Mouse (Mus musculus) CH12.LX (cell line): ENCODE results near the gene B3glct. TPM values are rescaled to one million over a fixed set of nuclear protein-coding genes. Genes with fewer than 3 reads are reported as not detected.

Experiments used
- DNase-seq: peaks from one replicate; pipeline ENCODE4 v3.0.0-alpha.2; 2013; ENCODE audit errors: extremely low read depth
- H3K27ac ChIP-seq: 2 replicates; pipeline ENCODE4 v1.5.1; 2012; ENCODE audit warnings: low read depth, mild to moderate bottlenecking, control low read depth, moderate library complexity; ENCODE audit not compliant: insufficient read depth
- H3K27me3 ChIP-seq: replicated peaks from 2 replicates; pipeline ENCODE3; 2012; ENCODE audit warnings: inconsistent platforms
- H3K36me3 ChIP-seq, 2 experiments: replicated peaks in 1 of 2; 2 replicates each; pipeline versions ENCODE3 to v1.6.1; 2012; ENCODE audit warnings: inconsistent platforms in 1 of 2, low read length in 1 of 2, mild to moderate bottlenecking in 1 of 2, mixed read lengths in 1 of 2, moderate library complexity in 1 of 2; ENCODE audit not compliant: control insufficient read depth in 1 of 2, insufficient read depth in 1 of 2
- H3K4me1 ChIP-seq, 2 experiments: 2 replicates each; pipeline ENCODE4 v1.6.1; 2012; ENCODE audit warnings: inconsistent platforms in 1 of 2, moderate library complexity in 1 of 2; ENCODE audit not compliant: insufficient read depth in 2 of 2, control insufficient read depth in 1 of 2
- H3K4me2 ChIP-seq: 2 replicates; pipeline ENCODE4 v1.6.1; 2012; ENCODE audit warnings: low read depth, mild to moderate bottlenecking, control low read depth; ENCODE audit not compliant: poor library complexity, insufficient read depth, severe bottlenecking
- H3K4me3 ChIP-seq, 3 experiments: fragments of 150-350 bp in 1 of 3; sonication (generic) in 1 of 3; replicated peaks in 1 of 3; 2 replicates each; pipeline versions ENCODE3 to v1.5.1; 2011 to 2012; ENCODE audit warnings: low read depth in 2 of 3, low read length in 2 of 3, mild to moderate bottlenecking in 2 of 3, moderate library complexity in 2 of 3, control low read depth in 1 of 3, improper control_type of control experiment in 1 of 3, inconsistent platforms in 1 of 3, mixed read lengths in 1 of 3; ENCODE audit not compliant: poor library complexity in 1 of 3
- H3K79me2 ChIP-seq: replicated peaks from 2 replicates; pipeline ENCODE4 v1.6.1; 2012; ENCODE audit warnings: mild to moderate bottlenecking, moderate library complexity; ENCODE audit not compliant: control insufficient read depth, poor library complexity, insufficient read depth, severe bottlenecking; ENCODE audit errors: extremely low read depth
- H3K9ac ChIP-seq: 2 replicates; pipeline ENCODE4 v1.6.1; 2012; ENCODE audit warnings: low read depth, mild to moderate bottlenecking, control low read depth, moderate library complexity; ENCODE audit not compliant: insufficient read depth
- H3K9me3 ChIP-seq: replicated peaks from 2 replicates; pipeline ENCODE3; 2012; ENCODE audit warnings: low read length, inconsistent platforms, mixed read lengths
- BHLHE40 ChIP-seq: IDR thresholded peaks from 2 replicates; pipeline ENCODE4 v1.6.1; 2011; ENCODE audit warnings: mild to moderate bottlenecking, low read depth, low read length, improper control_type of control experiment
- CHD1 ChIP-seq: IDR thresholded peaks from 2 replicates; pipeline ENCODE4 v1.6.1; 2012; ENCODE audit warnings: low read depth, low read length, improper control_type of control experiment, inconsistent platforms
- CHD2 ChIP-seq: IDR thresholded peaks from 2 replicates; pipeline ENCODE4 v1.6.1; 2011; ENCODE audit warnings: low read length, improper control_type of control experiment
- CTCF ChIP-seq, 2 experiments: IDR thresholded peaks in 1 of 2; conservative IDR thresholded peaks in 1 of 2; 2 replicates each; pipeline ENCODE4 v1.5.1; 2011 to 2012; ENCODE audit warnings: low read depth in 2 of 2, low read length in 2 of 2, improper control_type of control experiment in 1 of 2, inconsistent platforms in 1 of 2, mild to moderate bottlenecking in 1 of 2, moderate library complexity in 1 of 2
- E2F4 ChIP-seq: IDR thresholded peaks from 2 replicates; pipeline ENCODE4 v1.6.1; 2011; ENCODE audit warnings: low read depth, low read length, improper control_type of control experiment; ENCODE audit not compliant: insufficient replicate concordance
- ELF1 ChIP-seq: IDR thresholded peaks from 2 replicates; pipeline ENCODE4 v1.6.1; 2014; ENCODE audit warnings: low read depth, mild to moderate bottlenecking, inconsistent platforms, low read length, improper control_type of control experiment
- EP300 ChIP-seq: IDR thresholded peaks from 2 replicates; pipeline ENCODE4 v1.6.1; 2011; ENCODE audit warnings: low read length, improper control_type of control experiment
- ETS1 ChIP-seq: conservative IDR thresholded peaks from 2 replicates; pipeline ENCODE4 v1.6.1; 2012; ENCODE audit warnings: low read depth, mild to moderate bottlenecking, inconsistent platforms, low read length, improper control_type of control experiment, moderate library complexity
- GABPA ChIP-seq: IDR thresholded peaks from 2 replicates; pipeline ENCODE4 v1.6.1; 2012; ENCODE audit warnings: low read depth, low read length, improper control_type of control experiment, inconsistent platforms; ENCODE audit not compliant: insufficient replicate concordance
- HCFC1 ChIP-seq: IDR thresholded peaks from 2 replicates; pipeline ENCODE4 v1.6.1; 2012; ENCODE audit warnings: low read depth, mild to moderate bottlenecking, inconsistent platforms, low read length, improper control_type of control experiment
- IRF4 ChIP-seq: IDR thresholded peaks from 2 replicates; pipeline ENCODE4 v1.6.1; 2014; ENCODE audit warnings: low read depth, mild to moderate bottlenecking, inconsistent platforms, low read length, improper control_type of control experiment
- JUN ChIP-seq: IDR thresholded peaks from 2 replicates; pipeline ENCODE4 v1.6.1; 2011; ENCODE audit warnings: low read depth, mild to moderate bottlenecking, low read length, improper control_type of control experiment, moderate library complexity; ENCODE audit not compliant: insufficient read depth
- JUND ChIP-seq: conservative IDR thresholded peaks from 2 replicates; pipeline ENCODE4 v1.6.1; 2011; ENCODE audit warnings: low read depth, low read length, improper control_type of control experiment
- KAT2A ChIP-seq: IDR thresholded peaks from 2 replicates; pipeline ENCODE4 v1.6.1; 2012; ENCODE audit warnings: low read length, improper control_type of control experiment, inconsistent platforms; ENCODE audit not compliant: insufficient replicate concordance
- MAFK ChIP-seq: IDR thresholded peaks from 2 replicates; pipeline ENCODE4 v1.6.1; 2011; ENCODE audit warnings: low read length, improper control_type of control experiment; ENCODE audit not compliant: insufficient replicate concordance
- MAX ChIP-seq: IDR thresholded peaks from 2 replicates; pipeline ENCODE4 v1.6.1; 2011; ENCODE audit warnings: low read length, improper control_type of control experiment
- MAZ ChIP-seq: IDR thresholded peaks from 2 replicates; pipeline ENCODE4 v1.6.1; 2012; ENCODE audit warnings: low read depth, mild to moderate bottlenecking, inconsistent platforms, low read length, improper control_type of control experiment, moderate library complexity
- MEF2A ChIP-seq: IDR thresholded peaks from 2 replicates; pipeline ENCODE4 v1.6.1; 2014; ENCODE audit warnings: low read depth, mild to moderate bottlenecking, inconsistent platforms, low read length, improper control_type of control experiment, borderline replicate concordance
- MXI1 ChIP-seq: IDR thresholded peaks from 2 replicates; pipeline ENCODE4 v1.6.1; 2011; ENCODE audit warnings: mild to moderate bottlenecking, low read depth, low read length, improper control_type of control experiment
- MYC ChIP-seq: IDR thresholded peaks from 2 replicates; pipeline ENCODE4 v1.6.1; 2011; ENCODE audit warnings: low read depth, mild to moderate bottlenecking, improper control_type of control experiment, low read length
- NELFE ChIP-seq: IDR thresholded peaks from 2 replicates; pipeline ENCODE4 v1.6.1; 2011; ENCODE audit warnings: low read depth, low read length, improper control_type of control experiment
- NRF1 ChIP-seq: IDR thresholded peaks from 2 replicates; pipeline ENCODE4 v1.6.1; 2014; ENCODE audit warnings: low read depth, mild to moderate bottlenecking, inconsistent platforms, low read length, improper control_type of control experiment, moderate library complexity
- PAX5 ChIP-seq: IDR thresholded peaks from 2 replicates; pipeline ENCODE4 v1.6.1; 2012; ENCODE audit warnings: low read length, inconsistent platforms, mixed read lengths
- POLR2A ChIP-seq: IDR thresholded peaks from 2 replicates; pipeline ENCODE4 v1.6.1; 2011; ENCODE audit warnings: low read depth, mild to moderate bottlenecking, improper control_type of control experiment, low read length
- POLR2AphosphoS2 ChIP-seq: IDR thresholded peaks from 2 replicates; pipeline ENCODE4 v1.6.1; 2011; ENCODE audit warnings: low read depth, low read length, improper control_type of control experiment
- RAD21 ChIP-seq: IDR thresholded peaks from 2 replicates; pipeline ENCODE4 v1.6.1; 2011; ENCODE audit warnings: low read depth, mild to moderate bottlenecking, low read length, improper control_type of control experiment, moderate library complexity
- RCOR1 ChIP-seq: conservative IDR thresholded peaks from 2 replicates; pipeline ENCODE4 v1.6.1; 2012; ENCODE audit warnings: low read depth, mild to moderate bottlenecking, inconsistent platforms, low read length, improper control_type of control experiment
- SIN3A ChIP-seq: IDR thresholded peaks from 2 replicates; pipeline ENCODE4 v1.6.1; 2012; ENCODE audit warnings: low read length, improper control_type of control experiment, inconsistent platforms
- SMC3 ChIP-seq: IDR thresholded peaks from 2 replicates; pipeline ENCODE4 v1.6.1; 2011; ENCODE audit warnings: low read depth, low read length, improper control_type of control experiment
- TBP ChIP-seq: conservative IDR thresholded peaks from 2 replicates; pipeline ENCODE4 v1.6.1; 2011; ENCODE audit warnings: low read depth, low read length, improper control_type of control experiment
- TCF12 ChIP-seq: IDR thresholded peaks from 2 replicates; pipeline ENCODE4 v1.6.1; 2014; ENCODE audit warnings: low read depth, mild to moderate bottlenecking, inconsistent platforms, low read length, improper control_type of control experiment
- UBTF ChIP-seq: IDR thresholded peaks from 2 replicates; pipeline ENCODE4 v1.6.1; 2012; ENCODE audit warnings: low read depth, mild to moderate bottlenecking, inconsistent platforms, low read length, improper control_type of control experiment, moderate library complexity
- USF1 ChIP-seq: IDR thresholded peaks from 2 replicates; pipeline ENCODE4 v1.6.1; 2014; ENCODE audit warnings: low read depth, mild to moderate bottlenecking, inconsistent platforms, low read length, improper control_type of control experiment
- USF2 ChIP-seq: conservative IDR thresholded peaks from 2 replicates; pipeline ENCODE4 v1.6.1; 2011; ENCODE audit warnings: low read depth, low read length, improper control_type of control experiment
- ZC3H11A ChIP-seq: IDR thresholded peaks from 2 replicates; pipeline ENCODE4 v1.6.1; 2012; ENCODE audit warnings: low read depth, mild to moderate bottlenecking, inconsistent platforms, low read length, improper control_type of control experiment
- ZKSCAN1 ChIP-seq: IDR thresholded peaks from 2 replicates; pipeline ENCODE4 v1.6.1; 2012; ENCODE audit warnings: low read depth, inconsistent platforms, low read length, improper control_type of control experiment, borderline replicate concordance
- ZMIZ1 ChIP-seq: IDR thresholded peaks from 2 replicates; pipeline ENCODE4 v1.6.1; 2012; ENCODE audit warnings: low read depth, mild to moderate bottlenecking, inconsistent platforms, low read length, improper control_type of control experiment
- ZNF384 ChIP-seq: IDR thresholded peaks from 2 replicates; pipeline ENCODE4 v1.6.1; 2012; ENCODE audit warnings: low read depth, low read length, improper control_type of control experiment, inconsistent platforms
- dilution Hi-C: fragments of 300-500 bp; cut with MboI; formaldehyde crosslinking; loops from 2 replicates; pipeline ENCODE4 v1.14.3; 2020; ENCODE audit warnings: low sequenced_read_pairs; ENCODE audit not compliant: extremely low pct_unique_long_range_greater_than_20kb, extremely low pct_ligation_motif_present
- in situ Hi-C: fragments of 300-500 bp; cut with MboI; formaldehyde crosslinking; loops from 3 replicates; pipeline ENCODE4 v1.14.3; 2019; ENCODE audit warnings: low sequenced_read_pairs, low pct_ligation_motif_present, low pct_unique_long_range_greater_than_20kb, mixed read lengths
- polyA plus RNA-seq: library from polyadenylated mRNA; unstranded; fragments of >175 nt; gene quantifications from 2 replicates; pipeline ENCODE4 v1.2.1, GENCODE M21; 2012; ENCODE audit warnings: low read depth; ENCODE audit not compliant: insufficient read length
- total RNA-seq, 2 experiments: library from RNA; depleted of rRNA; stranded (reverse); fragments of 300-350 nt in 1 of 2; fragments of >200 nt in 1 of 2; gene quantifications; 2 replicates each; pipeline ENCODE4 v1.2.3; 2012 to 2014

The B3glct gene
- total and polyA plus RNA-seq, 3 experiments, result 0.38 to 2.1 (median 1.3) TPM

- H3K4me3 ChIP-seq, result peak within 1 kb of the TSS; percentile 79 to 97 (median 89)
- TF ChIP-seq KAT2A (peak; percentile 99), UBTF (0 out of 2 replicates have a peak, but pooled peaks have one; percentile 58), ZC3H11A (no peak), JUN (no peak), MAFK (no peak), TCF12 (peak; percentile 70), TBP (peak; percentile 93), ZMIZ1 (peak; percentile 82; the same call in 1 of the 2 replicates), NELFE (peak; percentile 83), EP300 (no peak), GABPA (peak; percentile 70; the same call in 1 of the 2 replicates), MXI1 (peak; percentile 100), ZNF384 (no peak), E2F4 (no peak), SIN3A (peak; percentile 92), IRF4 (peak; percentile 38), POLR2A (peak; percentile 85), CHD1 (no peak), ELF1 (peak; percentile 95), MAX (peak; percentile 92), MAZ (0 out of 2 replicates have a peak, but pooled peaks have one; percentile 42), ETS1 (peak; percentile 59; the same call in 1 of the 2 replicates), POLR2AphosphoS2 (peak; percentile 68; the same call in 1 of the 2 replicates), ZKSCAN1 (no peak), NRF1 (peak; percentile 60), HCFC1 (peak; percentile 95), MYC (peak; percentile 92), USF2 (no peak), RAD21 (no peak), JUND (no peak), SMC3 (no peak), USF1 (peak; percentile 57), CTCF (conservative IDR thresholded peaks at IDR 0.05 in 1 of 2, IDR thresholded peaks at IDR 0.05 in 1 of 2; ENCODE audit: low read depth in 2 of 2, low read length in 2 of 2) (no peak), BHLHE40 (peak; percentile 97), MEF2A (peak; percentile 46; the same call in 1 of the 2 replicates), CHD2 (peak; percentile 48; the same call in 1 of the 2 replicates), PAX5 (no peak), RCOR1 (0 out of 2 replicates have a peak, but pooled peaks have one; percentile 44)
- H3K79me2 ChIP-seq, result peaks cover 30% of the 10 kb centered on the region
- in situ Hi-C loops, result no loop called here
- dilution Hi-C loops, result no loop called here
- peaks cover 0 to 24% of the 10 kb centered on the region in 2 experiments; a peak in 2 of 4 replicates for H3K4me1 ChIP-seq
- H3K4me2 ChIP-seq, result peak within 1 kb of the TSS; percentile 88
- H3K9me3 ChIP-seq, result no peaks in the 10 kb centered on the region
- H3K27ac ChIP-seq, result peak within 1 kb of the TSS; percentile 25; the same call in 1 of the 2 replicates
- no peaks in the 10 kb centered on the region for H3K27me3 ChIP-seq
- H3K36me3 ChIP-seq, result peaks cover 15 to 28% of the 10 kb centered on the region in 2 experiments
- peak within 1 kb of the TSS; percentile 83 for H3K9ac ChIP-seq
- peak; percentile 99 for DNase-seq
Observed at GRCm38 (mm10) chr5:149636075-149636920, 41.7 kb upstream of the B3glct start, which contains the start of gene Hsph1. TSS of gene Hsph1 (minus strand) at chr5:149636376.
